Mouse (Mus musculus): ENCODE data around the gene Kcna5. TPM values are rescaled to one million over a fixed set of nuclear protein-coding genes. Genes with fewer than 3 reads are reported as not detected.

The Kcna5 gene
- not detected in 4 replicates for total RNA-seq (2023; ENCODE audit: inconsistent age)

GRCm38 (mm10) chr6:126535208-126535910, at the start of gene Kcna5:
Kcna5 (minus strand) TSS chr6:126535412.

Other genes starting within 250 kb of the Kcna5 start
- gene Kcna1, start 111.0 kb upstream of the Kcna5 start, total RNA-seq (2023; ENCODE audit: inconsistent age), result not detected in 4 replicates
- not detected in 4 replicates for gene Kcna6, start 205.3 kb upstream of the Kcna5 start, total RNA-seq (2023; ENCODE audit: inconsistent age)